Mouse (Mus musculus) heart, postnatal 0 days (tissue): Measurements from ENCODE around the gene Patj. TPM values are rescaled to one million over a fixed set of nuclear protein-coding genes. Genes with fewer than 3 reads are reported as not detected.
A peak's percentile ranks its signal among the peaks of the same experiment; 100 is the strongest.

Experiments used
- ATAC-seq: fragments of 200-750 bp; cut with Nextera tagmentation; 2 replicates; pipeline ENCODE4 v1.8.0; 2017; ENCODE audit warnings: low read depth, moderate number of reproducible peaks, moderate library complexity; ENCODE audit not compliant: insufficient read depth
- DNase-seq: peaks from one replicate; pipeline ENCODE4 v3.0.0-alpha.2; 2016; ENCODE audit warnings: low spot score
- H3K27ac ChIP-seq: fragments of 300-500 bp; sonication (generic); 2 replicates; pipeline ENCODE4 v1.5.1; 2014; ENCODE audit warnings: low read depth, mild to moderate bottlenecking
- H3K27me3 ChIP-seq: fragments of 300-500 bp; sonication (generic); 2 replicates; pipeline ENCODE4 v1.6.1; 2014; ENCODE audit warnings: low read length, mixed read lengths; ENCODE audit not compliant: control insufficient read depth, insufficient read depth
- H3K36me3 ChIP-seq: fragments of 300-500 bp; sonication (generic); replicated peaks from 2 replicates; pipeline ENCODE4 v1.6.1; 2014; ENCODE audit warnings: low read length, mixed read lengths; ENCODE audit not compliant: control insufficient read depth, insufficient read depth
- H3K4me1 ChIP-seq: fragments of 300-500 bp; sonication (generic); 2 replicates; pipeline ENCODE4 v1.6.1; 2014; ENCODE audit warnings: antibody characterized with exemption; ENCODE audit not compliant: control insufficient read depth, insufficient read depth
- H3K4me2 ChIP-seq: fragments of 300-500 bp; sonication (generic); 2 replicates; pipeline ENCODE4 v1.6.1; 2014; ENCODE audit warnings: low read depth, mild to moderate bottlenecking, low read length, moderate library complexity
- H3K4me3 ChIP-seq: fragments of 300-500 bp; sonication (generic); 2 replicates; pipeline ENCODE4 v1.5.1; 2014; ENCODE audit warnings: low read depth, low read length
- H3K9ac ChIP-seq: fragments of 300-500 bp; sonication (generic); replicated peaks from 2 replicates; pipeline ENCODE4 v1.6.1; 2014; ENCODE audit warnings: low read depth, low read length, mixed read lengths
- H3K9me3 ChIP-seq: fragments of 300-500 bp; sonication (generic); replicated peaks from 2 replicates; pipeline ENCODE4 v1.6.1; 2016; ENCODE audit warnings: low read length; ENCODE audit not compliant: control insufficient read depth
- CTCF ChIP-seq: IDR thresholded peaks from 2 replicates; pipeline ENCODE4 v1.5.1; 2016; ENCODE audit warnings: antibody characterized with exemption, control low read depth, low read depth
- EP300 ChIP-seq: IDR thresholded peaks from 2 replicates; pipeline ENCODE4 v1.6.1; 2016; ENCODE audit warnings: antibody characterized with exemption, low read depth
- WGBS: fragments of 180-500 bp; shearing (Covaris S2); extraction: QIAGEN DNeasy Blood & Tissue Kit; methylation state at CpG from one replicate; pipeline ENCODE4 v1.1.7; 2014; 5-methylcytosine and 5-hydroxymethylcytosine counted together
- polyA plus RNA-seq: library from polyadenylated mRNA; unstranded; fragments of >200 nt; fragmentation: Nextera tagmentation; extraction: Ambion mirVana; gene quantifications from 2 replicates; pipeline ENCODE4 v1.2.1, GENCODE M21; 2015
- total RNA-seq: library from RNA; depleted of rRNA; stranded (reverse); fragments of >200 nt; gene quantifications from 2 replicates; pipeline ENCODE4 v1.2.3, GENCODE M21; 2014; ENCODE audit warnings: low replicate concordance

The Patj gene
- total and polyA plus RNA-seq, 2 experiments from 2014 or later = 5.2 to 1,302 TPM

- ATAC-seq (peak; percentile 81), DNase-seq (peak; percentile 70)
- no peaks in the 10 kb centered on the region for H3K36me3 ChIP-seq
- no peak overlapping the region for H3K4me2 ChIP-seq
- no peak for TF ChIP-seq EP300
- peak; percentile 84 for TF ChIP-seq CTCF
- no peaks in the 10 kb centered on the region for H3K4me1 ChIP-seq
- no peak overlapping the region for H3K9ac ChIP-seq
- no peaks in the 10 kb centered on the region for H3K27me3 ChIP-seq
- H3K4me3 ChIP-seq = no peak overlapping the region
- WGBS = 27% methylated on average over 1 of the region's 1 CpGs
- no peak overlapping the region for H3K27ac ChIP-seq
- H3K9me3 ChIP-seq = no peaks in the 10 kb centered on the region
These were observed 149.8 kb downstream of the Patj start for GRCm38 (mm10) chr4:98545376-98545775.

- ATAC-seq = no peak
- 68% methylated on average over 12 of the region's 12 CpGs for WGBS
- Histone ChIP-seq H3K9me3 (no peaks in the 10 kb centered on the region), H3K36me3 (no peaks in the 10 kb centered on the region), H3K9ac (no peak overlapping the region), H3K4me3 (no peak overlapping the region), H3K27ac (no peak overlapping the region), H3K27me3 (no peaks in the 10 kb centered on the region), H3K4me2 (no peak overlapping the region), H3K4me1 (no peaks in the 10 kb centered on the region)
- no peak for DNase-seq
- TF ChIP-seq CTCF (no peak), EP300 (no peak)
These were observed 151.0 kb downstream of the Patj start for GRCm38 (mm10) chr4:98546456-98547176.

GRCm38 (mm10) chr4:98549491-98549890 lies 153.9 kb downstream of the Patj start:
- Histone ChIP-seq H3K9ac (no peak overlapping the region), H3K9me3 (no peaks in the 10 kb centered on the region), H3K36me3 (no peaks in the 10 kb centered on the region), H3K27ac (no peak overlapping the region), H3K27me3 (no peaks in the 10 kb centered on the region), H3K4me1 (no peaks in the 10 kb centered on the region), H3K4me2 (no peak overlapping the region), H3K4me3 (no peak overlapping the region)
- WGBS = 90% methylated on average over 7 of the region's 7 CpGs
- ATAC-seq = no peak
- TF ChIP-seq EP300 = no peak
- no peak for TF ChIP-seq CTCF
- no peak for DNase-seq

GRCm38 (mm10) chr4:98550116-98550515 lies 154.5 kb downstream of the Patj start:
- Histone ChIP-seq H3K9ac (no peak overlapping the region), H3K27ac (no peak overlapping the region), H3K9me3 (no peaks in the 10 kb centered on the region), H3K27me3 (no peaks in the 10 kb centered on the region), H3K4me1 (no peaks in the 10 kb centered on the region), H3K4me3 (no peak overlapping the region), H3K4me2 (no peak overlapping the region), H3K36me3 (no peaks in the 10 kb centered on the region)
- DNase-seq (no peak), ATAC-seq (no peak)
- TF ChIP-seq CTCF (no peak), EP300 (no peak)
- 84% methylated on average over 5 of the region's 5 CpGs for WGBS

- Histone ChIP-seq H3K36me3 (no peaks in the 10 kb centered on the region), H3K4me2 (no peak overlapping the region), H3K27ac (no peak overlapping the region), H3K4me3 (no peak overlapping the region), H3K27me3 (no peaks in the 10 kb centered on the region), H3K9me3 (no peaks in the 10 kb centered on the region), H3K9ac (no peak overlapping the region), H3K4me1 (0 out of 2 replicates have a peak, but pooled peaks cover 3% of the 10 kb centered on the region)
- no peak for TF ChIP-seq CTCF
- no peak for TF ChIP-seq EP300
- ATAC-seq (no peak), DNase-seq (no peak)
- 99% methylated on average over 2 of the region's 2 CpGs for WGBS
These were observed 160.1 kb downstream of the Patj start for GRCm38 (mm10) chr4:98555666-98556065.

- Histone ChIP-seq H3K4me3 (no peak overlapping the region), H3K4me1 (0 out of 2 replicates have a peak, but pooled peaks cover 3% of the 10 kb centered on the region), H3K4me2 (no peak overlapping the region), H3K36me3 (no peaks in the 10 kb centered on the region), H3K9me3 (no peaks in the 10 kb centered on the region), H3K27ac (peak overlapping the region; percentile 75), H3K27me3 (no peaks in the 10 kb centered on the region), H3K9ac (no peak overlapping the region)
- DNase-seq = no peak
- ATAC-seq = no peak
- no peak for TF ChIP-seq EP300
- 33% methylated on average over 6 of the region's 6 CpGs for WGBS
These were observed 160.9 kb downstream of the Patj start for GRCm38 (mm10) chr4:98556449-98556848.
